Mouse (Mus musculus): Measurements from ENCODE around the gene Sash1. TPM values are rescaled to one million over a fixed set of nuclear protein-coding genes. Genes with fewer than 3 reads are reported as not detected.

Sash1 gene
- 1.3 TPM for total RNA-seq (2023)

DNA sequence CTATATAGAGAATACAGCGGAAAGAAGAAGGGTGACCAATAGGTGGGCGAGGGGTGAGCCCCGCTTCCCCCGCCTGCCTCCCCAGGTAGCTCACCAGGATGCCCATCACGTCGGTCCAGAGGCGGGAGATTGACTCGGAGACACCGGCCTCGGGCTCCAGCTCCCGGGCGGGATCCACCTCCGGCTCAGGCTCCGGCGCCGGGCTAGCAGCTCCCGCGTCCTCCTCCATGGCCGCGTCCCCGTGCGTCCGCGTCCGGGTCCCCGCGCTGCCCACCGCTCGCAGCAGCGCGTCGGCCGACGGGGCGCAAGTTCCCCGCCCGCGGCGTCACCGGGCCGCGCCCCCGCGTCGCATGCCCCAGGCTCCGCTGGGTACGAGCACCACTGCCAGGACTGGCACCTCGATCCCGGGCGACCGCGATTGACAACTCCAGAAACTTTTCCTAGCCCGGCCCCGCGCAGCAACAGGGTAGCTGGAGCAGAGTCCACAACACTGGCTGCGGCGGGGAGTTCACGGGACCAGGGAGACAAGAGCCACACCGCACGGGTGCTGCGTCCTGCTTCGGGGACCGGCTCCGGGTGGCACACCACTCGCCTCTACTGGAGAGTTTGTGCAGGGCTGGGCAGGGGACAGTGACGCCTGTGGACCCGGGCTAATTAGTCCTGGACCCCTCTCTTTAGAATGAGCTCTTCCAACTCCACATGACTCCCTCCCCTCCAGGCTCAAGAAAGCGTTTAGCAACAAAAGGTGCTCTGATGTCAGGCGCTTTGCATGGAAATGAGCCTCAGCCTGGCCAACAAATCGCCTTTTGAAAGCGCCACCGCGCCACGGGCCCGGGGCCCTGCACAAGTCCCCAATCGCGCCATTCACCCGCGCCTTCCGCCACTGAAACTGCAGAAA lies at the start of gene Sash1:
Gene Sash1 (minus strand): TSS at position 441 of the 898 bp plus-strand sequence.

Measured in CD8-positive naive resting alpha-beta T cell, adult 57 days (primary cell).